Mouse (Mus musculus): ENCODE results near the gene Vmn2r89.
"Not testable (repeated sequence)": the region's sequence is repeated elsewhere in the genome, so short reads cannot be mapped to it uniquely, and the experiment has no call there.

- not testable (repeated sequence) for TF ChIP-seq CTCF (conservative IDR thresholded peaks at IDR 0.05; ENCODE audit: low read length); POU5F1 (IDR thresholded peaks at IDR 0.05; ENCODE audit: borderline replicate concordance, low read length); NANOG (IDR thresholded peaks at IDR 0.05; ENCODE audit: borderline replicate concordance, low read length)
Observed at GRCm38 (mm10) chr14:51482971-51483381, 31.3 kb downstream of the Vmn2r89 start.
